Mouse (Mus musculus) urinary bladder, postnatal 36 days (tissue): ENCODE measurements around the gene Rere.
"Not testable (repeated sequence)": the region's sequence is repeated elsewhere in the genome, so short reads cannot be mapped to it uniquely, and the experiment has no call there.

Experiments used
- DNase-seq, 2 experiments: peaks; one replicate each; pipeline ENCODE4 v3.0.0; 2022; ENCODE audit warnings: low spot score in 2 of 2, mixed read lengths in 1 of 2

Gene Rere

GRCm38 (mm10) chr4:150578021-150578420 lies 296.6 kb downstream of the Rere start:
- no peak for DNase-seq

- DNase-seq, result no peak
These were observed 300.7 kb downstream of the Rere start for GRCm38 (mm10) chr4:150581931-150582723.

- peak; percentile 69 to 91 for DNase-seq
These were observed 301.7 kb downstream of the Rere start for GRCm38 (mm10) chr4:150582966-150583776.

- no peak for DNase-seq
These were observed 302.3 kb downstream of the Rere start for GRCm38 (mm10) chr4:150583777-150584135.

- no peak for DNase-seq
These were observed 304.4 kb downstream of the Rere start for GRCm38 (mm10) chr4:150585800-150586199.

- no peak for DNase-seq
These were observed 304.8 kb downstream of the Rere start for GRCm38 (mm10) chr4:150586275-150586674.

GRCm38 (mm10) chr4:150587597-150588299 lies 306.3 kb downstream of the Rere start:
- DNase-seq, result no peak

GRCm38 (mm10) chr4:150588300-150588621 lies 306.8 kb downstream of the Rere start:
- DNase-seq, result no peak

- DNase-seq, result no peak
These were observed 309.3 kb downstream of the Rere start for GRCm38 (mm10) chr4:150590621-150591282.

- DNase-seq, result no peak
These were observed 310.2 kb downstream of the Rere start for GRCm38 (mm10) chr4:150591602-150592001.

GRCm38 (mm10) chr4:150592087-150592486 lies 310.6 kb downstream of the Rere start:
- no peak for DNase-seq

- no peak for DNase-seq
These were observed 312.2 kb downstream of the Rere start for GRCm38 (mm10) chr4:150593473-150594217.

- DNase-seq, result no peak
These were observed 312.9 kb downstream of the Rere start for GRCm38 (mm10) chr4:150594298-150594829.

GRCm38 (mm10) chr4:150595071-150595470 lies 313.6 kb downstream of the Rere start:
- no peak for DNase-seq

- DNase-seq, result no peak
These were observed 314.5 kb downstream of the Rere start for GRCm38 (mm10) chr4:150595991-150596390.

GRCm38 (mm10) chr4:150598686-150599085 lies 317.2 kb downstream of the Rere start:
- DNase-seq, result no peak

GRCm38 (mm10) chr4:150599119-150599992 lies 317.9 kb downstream of the Rere start:
- no peak for DNase-seq

- DNase-seq, result not testable (repeated sequence)
These were observed 319.1 kb downstream of the Rere start for GRCm38 (mm10) chr4:150600503-150600902.

GRCm38 (mm10) chr4:150601489-150601888 lies 320.0 kb downstream of the Rere start:
- DNase-seq, result no peak
